Mouse (Mus musculus) liver, adult 2 months (tissue): Measurements from ENCODE around the gene Ptgdr2.

ENCODE experiments used
- CTCF ChIP-seq: fragments of 200-500 bp; IDR thresholded peaks from 2 replicates; pipeline ENCODE4 v1.5.1; 2011; ENCODE audit warnings: low read depth, low read length, control low read depth
- POLR2A ChIP-seq: fragments of 200-500 bp; IDR thresholded peaks from 2 replicates; pipeline ENCODE4 v1.6.1; 2011; ENCODE audit warnings: low read length, control low read depth; ENCODE audit not compliant: insufficient read depth; ENCODE audit errors: extremely low read depth

- TF ChIP-seq CTCF (no peak), POLR2A (no peak)
Observed at GRCm38 (mm10) chr19:10900315-10900714, 36.6 kb upstream of the Ptgdr2 start.
